Mouse (Mus musculus) liver, postnatal 0 days (tissue): Measurements from ENCODE around the gene 1700029F12Rik.

Experiments
- CTCF ChIP-seq: sonication (generic); IDR thresholded peaks from 2 replicates; pipeline ENCODE4 v1.5.1; 2016; ENCODE audit warnings: antibody characterized with exemption, low read depth
- EP300 ChIP-seq: IDR thresholded peaks from 2 replicates; pipeline ENCODE4 v1.6.1; 2016; ENCODE audit warnings: antibody characterized with exemption, low read depth, mild to moderate bottlenecking

- TF ChIP-seq CTCF (peak; percentile 38; the same call in 1 of the 2 replicates), EP300 (peak; percentile 99)
Measured at GRCm38 (mm10) chr13:97007501-97008265, 26.5 kb downstream of the 1700029F12Rik start.
